Mouse (Mus musculus): ENCODE results near the gene Gm20883.
"Not testable (repeated sequence)": the region's sequence is repeated elsewhere in the genome, so short reads cannot be mapped to it uniquely, and the experiment has no call there.

The Gm20883 gene

GRCm38 (mm10) chrY:50607951-50608350, at the start of gene Gm20883:
TSS of gene Gm20883 (plus strand) at chrY:50608251.
- DNase-seq (ENCODE audit: low spot score in 2 of 2) = not testable (repeated sequence)

Measured in spleen, postnatal 14 days (tissue).